Mouse (Mus musculus) left cerebral cortex, postnatal 25 days (tissue): ENCODE data around the gene Taok2. TPM values are rescaled to one million over a fixed set of nuclear protein-coding genes. Genes with fewer than 3 reads are reported as not detected.

Source experiments
- DNase-seq, 2 experiments: peaks; one replicate each; pipeline ENCODE4 v3.0.0; 2022; ENCODE audit warnings: low spot score in 2 of 2, mixed read lengths in 1 of 2
- intact Hi-C: fragments of 180-260 bp; cut with DNase I; formaldehyde crosslinking; loops from one replicate; pipeline ENCODE4 v1.15.1; 2025
- total RNA-seq, 2 experiments: library from RNA; stranded (reverse); gene quantifications; 2 replicates each; pipeline ENCODE4 v1.2.3; 2021

Taok2 gene
- total RNA-seq, 2 experiments from 2014 or later: 149 to 154 TPM

GRCm38 (mm10) chr7:126847116-126847420 is 37.4 kb downstream of the Taok2 start, which contains the start of gene Doc2a:
Doc2a (plus strand) TSS chr7:126847416.
- intact Hi-C loops: no loop called here

GRCm38 (mm10) chr7:126845516-126845915 is 39.0 kb downstream of the Taok2 start:
- intact Hi-C loops: no loop called here
- DNase-seq: no peak

More at GRCm38 (mm10) chr7:126847116-126847420, 37.4 kb downstream of the Taok2 start, which contains the start of gene Doc2a:
- DNase-seq: no peak

- intact Hi-C loops: no loop called here
- DNase-seq: peak in 1 of 2 experiments; percentile 67
These were observed 41.2 kb downstream of the Taok2 start for GRCm38 (mm10) chr7:126843276-126843675.

GRCm38 (mm10) chr7:126833294-126833693 is 51.2 kb downstream of the Taok2 start:
- intact Hi-C loops: loop anchor here (10.0 kb wide), 1 partner anchor 352 kb away; no protein-coding TSS in a partner anchor
- DNase-seq: no peak

GRCm38 (mm10) chr7:126832036-126832598 is 52.4 kb downstream of the Taok2 start:
- DNase-seq: peak; percentile 81 to 85
- intact Hi-C loops: loop anchor here (10.0 kb wide), 1 partner anchor 353 kb away; no protein-coding TSS in a partner anchor

- intact Hi-C loops: loop anchor here (2.0 to 10.0 kb wide), 2 partner anchors 279 to 353 kb away; no protein-coding TSS in a partner anchor
These were observed 53.0 kb downstream of the Taok2 start, which contains the start of gene 4930451I11Rik for GRCm38 (mm10) chr7:126831539-126831938. 4930451I11Rik (minus strand) TSS chr7:126831639.

DNA sequence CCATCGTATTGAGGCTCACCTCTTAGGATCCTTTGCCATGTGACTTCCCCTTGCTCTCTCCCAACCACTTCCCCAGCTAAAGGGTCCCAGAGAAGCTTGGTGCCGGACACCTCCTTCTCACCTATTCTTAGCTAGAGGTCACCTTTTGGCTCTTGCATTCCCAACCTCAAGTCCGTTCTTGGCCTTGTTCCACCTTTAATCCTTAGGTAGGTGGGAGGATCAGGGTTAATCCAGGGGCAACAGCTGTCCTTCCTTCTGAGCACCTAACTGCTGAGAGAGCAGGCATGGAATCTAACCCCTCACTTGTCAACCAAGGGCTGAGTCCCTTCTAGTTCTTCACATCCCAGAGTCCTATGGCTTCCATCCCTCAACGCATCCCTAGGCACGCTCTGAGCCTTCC is 58.6 kb downstream of the Taok2 start:
- intact Hi-C loops: loop anchor here (2.0 kb wide), 1 partner anchor 35 kb away; the partner anchor contains the start of gene Hirip3

More at GRCm38 (mm10) chr7:126831539-126831938, 53.0 kb downstream of the Taok2 start, which contains the start of gene 4930451I11Rik:
- DNase-seq: no peak

GRCm38 (mm10) chr7:126825403-126825802 is 59.1 kb downstream of the Taok2 start:
- no peak for DNase-seq
- intact Hi-C loops: loop anchor here (2.0 kb wide), 1 partner anchor 35 kb away; the partner anchor contains the start of gene Hirip3

More for the DNA sequence above, 58.6 kb downstream of the Taok2 start:
- DNase-seq: no peak

DNA sequence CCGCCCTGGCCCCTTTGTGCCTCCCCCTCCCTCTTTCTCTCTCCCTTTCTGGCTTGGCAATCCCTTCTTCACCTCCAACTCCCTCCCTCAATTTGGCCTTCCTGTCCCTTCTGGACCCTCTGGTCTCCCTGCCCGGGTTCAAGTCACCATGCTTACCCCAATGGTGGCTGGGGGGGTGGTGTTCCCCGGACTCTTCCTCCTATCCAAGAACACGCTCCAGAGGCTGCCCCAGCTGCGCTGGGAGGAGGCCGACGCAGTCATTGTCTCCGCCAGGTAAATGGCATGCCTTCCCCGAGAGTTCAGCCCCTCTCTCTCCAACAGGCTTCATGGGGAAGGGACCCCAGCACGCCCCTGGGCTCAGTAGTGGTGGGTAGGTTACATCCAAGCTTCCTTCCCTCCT is 60.6 kb downstream of the Taok2 start:
- DNase-seq: no peak
- intact Hi-C loops: loop anchor here (2.0 to 5.0 kb wide), 4 partner anchors 37 to 287 kb away; partner anchors contain the start of genes Hirip3, Maz and Sez6l2

DNA sequence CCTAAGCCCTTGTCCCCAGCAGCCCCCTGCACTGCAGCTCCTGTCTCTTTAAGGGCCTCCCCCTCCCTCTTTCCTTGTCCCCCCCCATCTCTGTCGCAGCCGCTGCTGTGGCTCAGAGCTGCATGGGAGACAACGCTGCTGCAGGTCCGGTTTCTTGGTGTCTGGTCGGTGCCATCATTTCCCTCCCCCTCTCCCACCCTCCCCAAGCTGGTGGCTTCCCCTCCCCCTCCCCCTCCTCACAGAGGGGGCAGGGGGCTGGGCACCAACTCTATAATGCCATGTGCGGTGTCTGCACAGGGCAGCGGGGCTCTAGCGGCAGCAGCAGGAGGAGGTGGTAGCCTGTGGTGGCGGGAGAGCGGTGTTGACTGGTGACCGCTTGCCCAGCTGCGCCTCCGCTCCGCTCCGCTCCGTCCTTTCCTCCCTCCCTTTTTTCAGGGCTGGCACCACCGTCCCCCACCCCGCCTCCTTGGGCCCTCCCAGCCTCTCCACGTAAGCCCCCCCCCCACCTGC is 61.2 kb downstream of the Taok2 start:
- intact Hi-C loops: loop anchor here (2.0 to 5.0 kb wide), 3 partner anchors 128 to 288 kb away; partner anchors contain the start of genes Maz and Sez6l2
- DNase-seq: peak; percentile 24 to 45

GRCm38 (mm10) chr7:126822741-126823140 is 61.8 kb downstream of the Taok2 start:
- DNase-seq: peak in 1 of 2 experiments; percentile 43
- intact Hi-C loops: loop anchor here (2.0 to 5.0 kb wide), 3 partner anchors 128 to 288 kb away; partner anchors contain the start of genes Maz and Sez6l2

DNA sequence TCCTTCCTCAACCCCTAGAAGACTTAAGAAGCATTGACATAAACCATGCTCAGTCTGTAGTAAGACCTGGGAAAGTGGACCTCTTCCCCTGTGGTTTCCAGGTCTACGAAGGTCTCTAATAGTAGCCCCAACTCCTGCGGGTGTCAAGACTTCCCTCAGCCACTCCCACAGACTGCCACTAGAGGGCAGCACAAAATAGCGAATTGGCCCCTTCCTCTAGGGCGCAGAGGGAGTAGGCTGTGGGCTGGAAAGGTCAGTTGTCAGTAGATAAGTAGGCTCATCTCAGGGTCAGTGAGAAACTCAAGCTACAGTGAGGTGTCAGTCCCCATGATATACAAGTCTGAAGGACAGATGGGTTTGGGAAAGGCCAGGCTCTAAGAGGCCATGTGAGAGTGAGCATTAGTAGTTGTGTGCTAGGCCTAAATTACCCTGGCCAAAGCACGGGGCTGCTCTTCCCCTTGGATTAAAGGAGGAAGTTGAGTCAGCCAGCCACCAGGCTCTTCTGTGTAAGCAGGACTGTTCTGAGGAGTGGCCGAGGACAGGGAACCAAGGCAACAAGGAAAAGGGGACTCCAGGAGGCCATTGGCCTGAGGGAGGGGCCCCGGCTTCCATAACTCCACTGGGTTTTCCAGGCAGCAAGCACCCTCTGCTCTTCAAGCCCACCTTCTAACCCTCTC is 62.5 kb downstream of the Taok2 start:
- peak; percentile 72 to 77 for DNase-seq
- intact Hi-C loops: loop anchor here (2.0 to 5.0 kb wide), 3 partner anchors 129 to 289 kb away; partner anchors contain the start of genes Maz and Sez6l2

DNA sequence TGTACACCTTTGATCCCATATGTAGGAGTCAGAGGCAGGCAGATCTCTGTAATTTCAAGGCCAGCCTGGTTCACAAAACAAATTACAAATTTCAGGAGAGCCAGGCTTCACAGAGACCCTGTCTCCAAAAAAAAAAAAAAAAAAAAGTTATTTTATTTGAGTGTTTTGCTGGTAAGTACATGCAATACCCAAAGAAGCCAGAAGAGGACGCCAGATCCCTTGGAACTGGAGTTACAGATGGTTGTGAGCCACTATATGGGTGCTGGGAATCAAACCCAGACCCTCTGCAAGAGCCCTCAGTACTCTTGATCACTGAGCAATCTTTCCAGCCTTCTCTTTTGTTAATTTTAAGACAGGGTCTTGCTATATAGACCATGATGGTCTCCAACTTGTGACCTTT is 65.7 kb downstream of the Taok2 start:
- DNase-seq: no peak
- intact Hi-C loops: no loop called here

DNA sequence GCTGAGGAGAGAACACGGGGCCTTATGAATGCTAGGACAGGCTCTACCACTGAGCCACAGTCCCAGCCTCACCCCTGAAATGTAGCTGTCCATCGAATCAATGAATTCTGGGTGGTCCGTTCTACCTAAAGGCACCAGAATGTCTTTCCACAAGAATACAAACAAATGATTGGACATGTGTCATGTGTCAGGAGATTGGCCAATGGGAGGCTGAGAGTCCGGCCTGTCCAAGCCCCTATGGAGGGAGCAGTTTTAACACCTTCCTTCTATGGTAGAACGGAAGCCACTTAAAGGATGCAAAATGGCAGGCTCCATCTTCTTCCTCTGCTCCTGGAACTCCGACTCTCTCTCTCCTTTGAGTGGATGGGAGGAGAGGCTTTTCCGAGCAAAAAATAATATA is 66.9 kb downstream of the Taok2 start:
- no peak for DNase-seq
- intact Hi-C loops: no loop called here

GRCm38 (mm10) chr7:126816494-126816893 is 68.0 kb downstream of the Taok2 start:
- DNase-seq: no peak
- intact Hi-C loops: no loop called here

GRCm38 (mm10) chr7:126815726-126816222 is 68.7 kb downstream of the Taok2 start:
- intact Hi-C loops: no loop called here
- DNase-seq: no peak
